In the genomic region with DNA sequence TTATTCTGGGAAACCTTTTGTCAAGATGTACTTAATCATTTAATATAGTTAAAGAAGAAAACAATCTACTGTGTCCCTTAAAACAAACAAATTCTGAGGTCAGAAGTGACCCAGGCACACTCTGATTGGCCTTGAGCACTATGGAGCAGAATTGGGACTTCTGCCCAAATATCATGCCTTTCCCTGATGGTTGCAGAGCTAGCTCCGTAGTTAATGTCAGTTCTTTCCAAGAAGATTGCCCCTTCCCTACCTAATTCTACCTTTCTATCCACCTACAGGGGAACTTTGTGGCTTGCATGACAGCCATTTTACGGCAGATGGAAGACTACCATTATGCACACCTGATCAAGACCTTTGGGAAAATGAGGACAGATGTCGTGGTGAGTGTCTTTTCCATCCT, we compare ENCODE assay signal across 22 mouse cellular contexts. TPM values are rescaled to one million over a fixed set of nuclear protein-coding genes. Genes with fewer than 3 reads are reported as not detected.
DNase-seq lines count a peak whose midpoint lies in the region; ATAC-seq lines count a peak whose summit lies in the region.
"Had no signal": no experiment of that assay in that cellular context is flagged by ENCODE, and none has a peak within 500 bp of the region (broad histone marks: within the 10 kb centered on the region; RNA-seq: fewer than 3 reads in every experiment).

No protein-coding gene starts in this region.

- peaks cover 10% of the 10 kb centered on the region; the same call in 1 of the 2 replicates for H3K36me3 ChIP-seq in intestine, embryonic 14.5 days (ENCODE audit: control insufficient read depth, insufficient read depth, low read length)
- H3K36me3 ChIP-seq in intestine, embryonic 15.5 days: no peaks in the 10 kb centered on the region
- H3K36me3 ChIP-seq in liver, embryonic 11.5 days (ENCODE audit: control insufficient read depth, insufficient read depth, low read length): no peaks in the 10 kb centered on the region
- H3K36me3 ChIP-seq: G1E had no signal

- WGBS in intestine, embryonic 14.5 days: 89% methylated on average over 3 of the region's 3 CpGs
- WGBS in intestine, embryonic 15.5 days: 91% methylated on average over 3 of the region's 3 CpGs
- WGBS in liver, embryonic 11.5 days: 83% methylated on average over 3 of the region's 3 CpGs

- DNase-seq in adrenal gland, postnatal 10 days: peak; percentile 14
- DNase-seq in adrenal gland, adult 2 months: no peak
- DNase-seq in heart, adult 11 months: peak; percentile 68
- no peak for DNase-seq in heart, postnatal 10 days
- DNase-seq in intestine, embryonic 14.5 days (ENCODE audit: low spot score): peak; percentile 29
- DNase-seq in adipocyte (ENCODE audit: low spot score): peak; percentile 6
- DNase-seq in liver, embryonic 11.5 days (ENCODE audit: low spot score): no peak
- DNase-seq: adrenal gland, adult 8-10 months; adrenal gland, postnatal 14 days; adrenal gland, postnatal 25 days; B cell, adult 2 months; cerebellum, adult 11 months; cerebellum, adult 11-12 months; cerebellum, adult 18-20 months; cerebellum, adult 8-10 months had no signal

- no peak overlapping the region for H3K4me2 ChIP-seq in intestine, embryonic 14.5 days (ENCODE audit: low read length)
- H3K4me2 ChIP-seq in intestine, embryonic 15.5 days (replicated peaks): no peak overlapping the region
- H3K4me2 ChIP-seq in liver, embryonic 11.5 days: no peak overlapping the region

- H3K4me3 ChIP-seq in intestine, embryonic 14.5 days (ENCODE audit: low read depth, low read length): no peak overlapping the region
- H3K4me3 ChIP-seq in intestine, embryonic 15.5 days (replicated peaks): no peak overlapping the region
- H3K4me3 ChIP-seq in liver, embryonic 11.5 days (ENCODE audit: low read depth, low read length): no peak overlapping the region

- H3K9ac ChIP-seq in intestine, embryonic 14.5 days (ENCODE audit: low read length): no peak overlapping the region
- no peak overlapping the region for H3K9ac ChIP-seq in intestine, embryonic 15.5 days
- no peak overlapping the region for H3K9ac ChIP-seq in liver, embryonic 11.5 days (ENCODE audit: low read depth, low read length)

- no peaks in the 10 kb centered on the region for H3K27me3 ChIP-seq in intestine, embryonic 14.5 days (replicated peaks; ENCODE audit: control insufficient read depth, insufficient read depth, low read length)
- H3K27me3 ChIP-seq in intestine, embryonic 15.5 days (replicated peaks): no peaks in the 10 kb centered on the region
- H3K27me3 ChIP-seq in liver, embryonic 11.5 days (replicated peaks; ENCODE audit: control insufficient read depth, insufficient read depth, low read length): no peaks in the 10 kb centered on the region
- H3K27me3 ChIP-seq: CH12.LX, Patski had no signal

- no peak for ATAC-seq in intestine, embryonic 14.5 days (replicated peaks; ENCODE audit: low FRiP score, low TSS enrichment, low read depth)
- ATAC-seq in intestine, embryonic 15.5 days: no peak
- ATAC-seq in liver, embryonic 11.5 days (replicated peaks; ENCODE audit: low FRiP score): no peak
- ATAC-seq: activated CD4-positive, CD25-positive, alpha-beta regulatory T cell, adult 4 months; CD4-positive, CD25-positive, alpha-beta regulatory T cell, adult 4 months; Patski had no signal

- intact Hi-C loops in heart, postnatal 10 days (cut with DNase I): no loop called here

- no peak overlapping the region for H3K27ac ChIP-seq in intestine, embryonic 14.5 days (ENCODE audit: low read depth)
- H3K27ac ChIP-seq in intestine, embryonic 15.5 days: no peak overlapping the region
- H3K27ac ChIP-seq in liver, embryonic 11.5 days (ENCODE audit: low read depth, low read length): no peak overlapping the region

- H3K9me3 ChIP-seq in intestine, embryonic 14.5 days (ENCODE audit: control insufficient read depth, low read length): no peaks in the 10 kb centered on the region
- no peaks in the 10 kb centered on the region for H3K9me3 ChIP-seq in intestine, embryonic 15.5 days
- no peaks in the 10 kb centered on the region for H3K9me3 ChIP-seq in liver, embryonic 11.5 days (ENCODE audit: control insufficient read depth, low read length)

- H3K4me1 ChIP-seq in intestine, embryonic 14.5 days (replicated peaks; ENCODE audit: control insufficient read depth, insufficient read depth, low read length): no peaks in the 10 kb centered on the region
- H3K4me1 ChIP-seq in intestine, embryonic 15.5 days (replicated peaks): no peaks in the 10 kb centered on the region
- no peaks in the 10 kb centered on the region for H3K4me1 ChIP-seq in liver, embryonic 11.5 days (replicated peaks; ENCODE audit: control insufficient read depth, insufficient read depth, low read length)

RNA-seq across cellular contexts. Expression of a gene that starts 52.0 kb away (rescaled TPM):
- total RNA-seq in adrenal gland, postnatal 10 days (2021): 1 to 10 TPM; 2.2 to 2.4 TPM
- 1 to 10 TPM; 3.8 to 4.2 TPM for total RNA-seq in adrenal gland, adult 2 months (2021)
- polyA plus RNA-seq in adrenal gland, adult 2 months (2012; rRNA removed): 2.3 and 2.6 TPM in 2 replicates
- total RNA-seq in heart, postnatal 10 days (2021): not detected
- polyA plus RNA-seq in intestine, embryonic 14.5 days (2014; fragmentation: Nextera tagmentation; extraction: Ambion mirVana): 3.2 and 3.9 TPM in 2 replicates
- 1.5 and 1.7 TPM in 2 replicates for polyA plus RNA-seq in intestine, embryonic 15.5 days (2015; fragmentation: Nextera tagmentation; extraction: Ambion mirVana)
- 0.88 and 1.5 TPM in 2 replicates for polyA plus RNA-seq in liver, embryonic 11.5 days (2014; fragmentation: Nextera tagmentation; extraction: Ambion mirVana)
- total RNA-seq: CH12.LX, MEL had no signal
- polyA plus RNA-seq: activated CD4-positive, CD25-positive, alpha-beta regulatory T cell, adult 4 months; G1E had no signal

Comparison
In these comparisons a context has a peak if more than half of its experiments do, and no peak if none do; other contexts are left out.
1. DNase-seq: peak in adrenal gland, postnatal 10 days (single experiment), heart, adult 11 months (single experiment), intestine, embryonic 14.5 days (single experiment) and adipocyte (single experiment); none in adrenal gland, adult 2 months (single experiment), heart, postnatal 10 days (0 of 2) and liver, embryonic 11.5 days (single experiment).